Mouse (Mus musculus) embryonic facial prominence, embryonic 12.5 days (tissue): ENCODE data around the gene Tespa1. TPM values are rescaled to one million over a fixed set of nuclear protein-coding genes. Genes with fewer than 3 reads are reported as not detected.
"Not testable (repeated sequence)": the region's sequence is repeated elsewhere in the genome, so short reads cannot be mapped to it uniquely, and the experiment has no call there.

Experiments
- ATAC-seq: fragments of 200-750 bp; cut with Nextera tagmentation; 2 replicates; pipeline ENCODE4 v1.8.0; 2017; ENCODE audit not compliant: insufficient number of reproducible peaks, insufficient read depth, low FRiP score, low TSS enrichment
- H3K27ac ChIP-seq: fragments of 300-500 bp; sonication (generic); 2 replicates; pipeline ENCODE4 v1.5.1; 2016; ENCODE audit warnings: mild to moderate bottlenecking
- H3K27me3 ChIP-seq: fragments of 300-500 bp; sonication (generic); 2 replicates; pipeline ENCODE4 v1.6.1; 2016; ENCODE audit warnings: mild to moderate bottlenecking, moderate library complexity
- H3K36me3 ChIP-seq: fragments of 300-500 bp; sonication (generic); 2 replicates; pipeline ENCODE4 v1.6.1; 2016; ENCODE audit warnings: mild to moderate bottlenecking
- H3K4me1 ChIP-seq: fragments of 300-500 bp; sonication (generic); 2 replicates; pipeline ENCODE4 v1.6.1; 2016
- H3K4me2 ChIP-seq: fragments of 300-500 bp; sonication (generic); replicated peaks from 2 replicates; pipeline ENCODE4 v1.6.1; 2016; ENCODE audit warnings: mild to moderate bottlenecking, moderate library complexity
- H3K4me3 ChIP-seq: fragments of 300-500 bp; sonication (generic); 2 replicates; pipeline ENCODE4 v1.5.1; 2016; ENCODE audit warnings: mild to moderate bottlenecking
- H3K9ac ChIP-seq: fragments of 300-500 bp; sonication (generic); 2 replicates; pipeline ENCODE4 v1.6.1; 2016; ENCODE audit warnings: mild to moderate bottlenecking, moderate library complexity
- H3K9me3 ChIP-seq: fragments of 300-500 bp; sonication (generic); 2 replicates; pipeline ENCODE4 v1.6.1; 2016; ENCODE audit warnings: mild to moderate bottlenecking, moderate library complexity
- WGBS: fragments of 180-500 bp; shearing (Covaris S2); methylation state at CpG from one replicate; pipeline ENCODE4 v1.1.7; 2016; 5-methylcytosine and 5-hydroxymethylcytosine counted together
- polyA plus RNA-seq: library from polyadenylated mRNA; unstranded; fragments of >200 nt; fragmentation: Nextera tagmentation; extraction: Ambion mirVana; gene quantifications from 2 replicates; pipeline ENCODE4 v1.2.1, GENCODE M21; 2016

Gene Tespa1
- polyA plus RNA-seq, 1 experiment from 2014 or later: 0.52 TPM

DNA sequence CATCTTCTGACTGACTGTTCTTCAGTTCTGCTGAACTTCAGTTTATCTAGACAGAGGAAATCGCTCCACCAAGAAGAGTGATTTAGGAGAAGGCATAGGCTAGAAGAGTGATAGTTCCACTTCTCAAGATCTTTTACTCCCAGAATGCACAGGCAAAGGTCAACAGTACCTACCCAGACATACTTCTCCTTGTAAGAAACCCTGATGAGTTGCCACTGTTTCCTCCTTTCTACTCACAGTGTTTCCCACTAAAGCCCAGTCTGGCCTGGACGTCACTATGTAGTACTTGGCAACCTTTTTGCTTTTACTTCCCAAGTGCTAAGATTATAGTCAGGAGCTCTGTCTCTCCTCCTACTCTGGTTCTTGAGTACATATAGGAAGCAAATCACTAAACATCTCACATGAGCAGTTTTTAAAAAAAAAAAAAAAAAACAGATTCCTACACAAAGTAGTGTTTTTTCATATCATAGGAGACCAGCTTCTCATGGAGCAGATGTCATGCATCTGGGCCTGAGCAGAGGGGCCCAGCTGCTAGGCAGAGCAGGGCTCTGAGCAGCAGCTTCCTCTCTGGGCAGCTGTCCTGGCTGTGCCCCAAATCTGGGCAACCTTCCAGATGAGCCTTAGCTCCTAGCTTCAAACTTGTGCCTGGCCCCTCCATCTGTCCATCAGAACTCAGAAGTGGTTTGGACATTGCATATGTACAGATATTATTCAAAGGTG is 8.4 kb upstream of the Tespa1 start:
- no peaks in the 10 kb centered on the region for H3K9me3 ChIP-seq
- no peaks in the 10 kb centered on the region for H3K4me1 ChIP-seq
- ATAC-seq: no peak
- no peak overlapping the region for H3K27ac ChIP-seq
- 82% methylated on average over 2 of the region's 2 CpGs for WGBS
- H3K27me3 ChIP-seq: no peaks in the 10 kb centered on the region
- H3K36me3 ChIP-seq: no peaks in the 10 kb centered on the region
- H3K4me2 ChIP-seq: no peak overlapping the region
- H3K4me3 ChIP-seq: no peak overlapping the region
- no peak overlapping the region for H3K9ac ChIP-seq

DNA sequence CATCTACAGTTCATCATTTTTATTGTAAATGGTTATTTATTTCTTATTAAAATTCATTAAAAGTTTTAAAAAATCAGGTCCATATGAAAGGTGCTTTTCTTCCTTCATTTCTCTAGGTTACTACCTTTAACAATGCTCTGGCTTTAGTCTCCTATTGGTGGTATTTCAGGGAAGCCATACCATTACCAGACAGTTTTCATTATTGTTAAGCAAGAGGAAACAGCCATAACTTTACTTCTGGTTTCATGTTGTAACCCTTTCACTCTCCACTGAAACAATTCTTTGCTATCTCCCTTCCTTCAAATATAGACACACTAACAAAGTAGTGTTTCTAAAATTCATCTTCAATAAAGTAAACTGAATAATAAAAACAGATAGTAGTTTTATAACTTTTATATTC is 6.8 kb upstream of the Tespa1 start:
- H3K4me3 ChIP-seq: no peak overlapping the region
- ATAC-seq: no peak
- H3K36me3 ChIP-seq: no peaks in the 10 kb centered on the region
- no peaks in the 10 kb centered on the region for H3K9me3 ChIP-seq
- no peaks in the 10 kb centered on the region for H3K4me1 ChIP-seq
- no peaks in the 10 kb centered on the region for H3K27me3 ChIP-seq
- no peak overlapping the region for H3K4me2 ChIP-seq
- no peak overlapping the region for H3K9ac ChIP-seq
- H3K27ac ChIP-seq: no peak overlapping the region

DNA sequence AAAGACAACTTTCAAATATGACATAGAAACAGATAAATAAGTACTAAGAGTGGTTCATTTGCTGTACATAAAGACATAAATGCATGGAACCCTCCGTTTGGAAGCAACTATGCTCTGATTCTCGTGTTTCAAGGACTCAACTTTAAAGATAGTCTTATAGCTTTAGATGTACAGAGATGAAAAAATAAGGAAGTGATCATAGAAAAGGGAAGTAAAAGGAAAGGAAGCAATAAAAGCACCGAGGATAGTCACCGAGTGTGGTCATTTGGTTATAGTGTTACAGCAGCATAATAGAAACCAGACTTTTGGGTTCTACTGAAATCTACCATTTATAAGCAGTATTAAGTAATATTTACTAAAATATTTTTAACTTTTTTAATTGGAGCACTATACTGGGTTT is 4.0 kb upstream of the Tespa1 start:
- Histone ChIP-seq H3K9me3 (no peaks in the 10 kb centered on the region), H3K27ac (no peak overlapping the region), H3K36me3 (no peaks in the 10 kb centered on the region), H3K4me3 (no peak overlapping the region), H3K9ac (no peak overlapping the region), H3K4me1 (no peaks in the 10 kb centered on the region), H3K4me2 (no peak overlapping the region), H3K27me3 (no peaks in the 10 kb centered on the region)
- WGBS: 54% methylated on average over 4 of the region's 4 CpGs
- ATAC-seq: no peak

DNA sequence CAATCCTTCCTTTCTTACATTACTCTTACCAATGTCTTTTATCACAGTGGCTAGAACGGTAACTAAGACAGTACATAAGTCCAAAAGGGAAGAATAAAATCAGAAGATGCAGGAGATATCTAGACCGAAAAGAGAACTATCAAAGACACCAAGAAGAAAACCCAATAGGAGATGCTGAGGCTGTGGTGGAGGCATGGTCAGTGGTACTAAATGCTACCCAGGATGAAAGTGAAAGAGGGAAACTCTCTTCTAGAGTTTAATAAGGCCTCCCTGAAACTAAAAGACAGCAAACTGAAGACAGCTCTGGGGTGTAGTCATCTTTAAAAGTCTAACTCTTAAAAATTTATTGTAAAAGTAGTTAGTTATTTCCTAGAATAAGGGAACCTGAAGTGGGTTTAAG is 2.0 kb upstream of the Tespa1 start:
- Histone ChIP-seq H3K27ac (no peak overlapping the region), H3K4me2 (no peak overlapping the region), H3K27me3 (no peaks in the 10 kb centered on the region), H3K4me1 (no peaks in the 10 kb centered on the region), H3K9ac (no peak overlapping the region), H3K4me3 (no peak overlapping the region), H3K9me3 (no peaks in the 10 kb centered on the region), H3K36me3 (no peaks in the 10 kb centered on the region)
- WGBS: 81% methylated on average over 2 of the region's 2 CpGs
- no peak for ATAC-seq

DNA sequence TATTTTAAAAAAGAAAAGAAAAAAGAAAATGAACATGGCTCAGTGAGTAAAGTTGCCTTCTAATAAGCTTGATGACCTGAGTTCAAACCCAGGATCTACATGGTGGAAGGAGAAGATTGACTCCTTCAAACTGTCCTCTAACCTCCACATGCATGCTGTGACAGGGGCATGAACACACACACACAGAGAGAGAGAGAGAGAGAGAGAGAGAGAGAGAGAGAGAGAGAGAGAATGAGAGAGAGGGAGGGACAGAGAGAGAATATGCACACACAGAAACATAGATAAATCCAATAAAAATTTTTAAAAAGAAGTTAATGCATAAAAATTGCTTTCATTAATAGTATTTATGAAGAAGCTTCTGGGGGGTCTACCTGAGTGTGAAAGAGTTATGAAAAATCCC is 608 bp upstream of the Tespa1 start:
- H3K9ac ChIP-seq: no peak overlapping the region
- H3K4me2 ChIP-seq: no peak overlapping the region
- ATAC-seq: no peak
- no peaks in the 10 kb centered on the region for H3K27me3 ChIP-seq
- H3K9me3 ChIP-seq: no peaks in the 10 kb centered on the region
- no peak overlapping the region for H3K27ac ChIP-seq
- no peak overlapping the region for H3K4me3 ChIP-seq
- H3K36me3 ChIP-seq: no peaks in the 10 kb centered on the region
- H3K4me1 ChIP-seq: no peaks in the 10 kb centered on the region

DNA sequence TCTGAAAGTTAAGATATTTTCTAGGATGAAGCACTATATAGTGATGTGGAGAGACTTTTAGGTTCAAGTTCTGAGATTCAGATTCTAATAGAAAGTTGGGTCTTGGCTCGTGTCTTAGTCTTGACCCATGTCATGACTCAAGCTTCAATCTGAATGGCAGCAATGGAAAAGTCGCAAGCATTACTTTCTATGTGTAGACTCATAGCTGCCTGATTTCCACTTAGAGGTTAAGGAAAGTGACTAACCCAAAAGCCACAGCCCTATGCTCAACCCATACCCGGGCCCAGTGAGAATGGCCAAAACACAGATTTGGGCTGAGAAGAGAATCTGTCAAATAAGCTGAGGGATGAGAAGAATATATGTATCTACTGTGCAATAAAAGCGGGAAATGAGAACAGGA is 1.6 kb downstream of the Tespa1 start:
- Histone ChIP-seq H3K9me3 (no peaks in the 10 kb centered on the region), H3K4me2 (no peak overlapping the region), H3K27ac (no peak overlapping the region), H3K4me1 (no peaks in the 10 kb centered on the region), H3K36me3 (no peaks in the 10 kb centered on the region), H3K4me3 (no peak overlapping the region), H3K9ac (no peak overlapping the region), H3K27me3 (no peaks in the 10 kb centered on the region)
- no peak for ATAC-seq
- 90% methylated on average over 4 of the region's 4 CpGs for WGBS

DNA sequence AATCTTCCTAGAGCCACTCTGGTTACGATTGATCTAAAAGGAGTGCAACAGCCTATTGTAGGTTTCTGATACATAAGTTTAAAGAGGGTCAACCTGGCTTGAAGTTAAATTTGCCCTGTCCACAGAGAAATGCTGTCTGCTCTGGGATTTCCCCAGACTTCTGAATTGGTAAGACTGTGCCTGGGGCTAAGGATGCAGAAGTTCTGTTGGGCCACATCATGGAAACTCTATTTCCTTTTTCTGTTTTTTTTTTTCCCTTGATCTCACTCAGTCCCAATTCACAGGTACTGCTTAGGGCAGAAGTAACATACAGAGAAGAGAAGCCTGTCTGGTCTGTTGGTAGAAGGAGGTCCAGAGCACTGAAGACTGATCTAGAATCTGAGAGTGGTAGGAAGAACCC is 8.0 kb downstream of the Tespa1 start:
- Histone ChIP-seq H3K36me3 (no peaks in the 10 kb centered on the region), H3K9me3 (no peaks in the 10 kb centered on the region), H3K4me1 (no peaks in the 10 kb centered on the region), H3K27ac (no peak overlapping the region), H3K4me2 (no peak overlapping the region), H3K4me3 (no peak overlapping the region), H3K27me3 (no peaks in the 10 kb centered on the region), H3K9ac (no peak overlapping the region)
- WGBS: 91% methylated on average over 1 of the region's 1 CpGs
- no peak for ATAC-seq

DNA sequence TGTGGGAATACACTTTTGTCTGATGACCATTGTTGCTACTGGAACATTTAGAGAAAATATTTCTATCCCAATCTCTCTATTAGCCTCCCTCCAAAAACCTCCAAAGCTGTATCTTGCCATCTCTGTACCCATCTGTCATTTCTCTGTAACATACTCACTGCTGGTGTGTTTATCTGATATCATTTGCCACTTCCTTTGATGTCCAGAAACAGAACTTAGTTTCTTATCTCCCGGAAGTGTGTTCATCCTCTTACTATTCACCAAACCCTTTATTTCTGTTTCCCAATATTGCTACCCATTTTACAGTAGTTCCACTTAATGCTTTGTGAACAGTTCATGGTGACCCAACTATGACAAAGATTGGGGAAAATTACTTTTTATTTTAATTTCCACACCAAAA is 13.7 kb downstream of the Tespa1 start:
- H3K27ac ChIP-seq: no peak overlapping the region
- no peak overlapping the region for H3K9ac ChIP-seq
- H3K4me2 ChIP-seq: no peak overlapping the region
- 80% methylated on average over 1 of the region's 1 CpGs for WGBS
- H3K27me3 ChIP-seq: no peaks in the 10 kb centered on the region
- H3K4me3 ChIP-seq: no peak overlapping the region
- no peaks in the 10 kb centered on the region for H3K4me1 ChIP-seq
- no peaks in the 10 kb centered on the region for H3K36me3 ChIP-seq
- ATAC-seq: no peak
- no peaks in the 10 kb centered on the region for H3K9me3 ChIP-seq

DNA sequence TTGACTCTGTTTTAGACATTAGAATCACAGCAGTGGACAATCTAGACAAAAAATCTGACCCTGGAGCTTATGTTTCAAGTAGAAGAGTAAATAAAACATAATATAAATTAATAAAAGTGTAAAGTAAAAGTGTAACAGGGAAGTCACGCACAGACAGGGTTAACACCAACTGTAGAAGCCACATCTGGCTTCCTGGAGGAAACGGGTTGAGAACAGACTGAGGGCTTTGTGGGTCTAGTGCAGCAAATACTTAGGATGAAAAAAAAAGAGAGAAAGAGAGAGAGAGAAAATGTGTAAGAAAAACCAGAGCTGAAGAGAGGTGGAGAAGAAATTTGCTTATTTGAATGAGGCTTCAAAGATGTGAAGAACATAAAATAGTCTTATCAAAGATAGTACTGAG is 14.9 kb downstream of the Tespa1 start:
- no peak for ATAC-seq
- Histone ChIP-seq H3K27me3 (no peaks in the 10 kb centered on the region), H3K9me3 (no peaks in the 10 kb centered on the region), H3K36me3 (no peaks in the 10 kb centered on the region), H3K9ac (no peak overlapping the region), H3K4me1 (no peaks in the 10 kb centered on the region), H3K4me3 (no peak overlapping the region), H3K4me2 (no peak overlapping the region), H3K27ac (no peak overlapping the region)
- 55% methylated on average over 2 of the region's 2 CpGs for WGBS

DNA sequence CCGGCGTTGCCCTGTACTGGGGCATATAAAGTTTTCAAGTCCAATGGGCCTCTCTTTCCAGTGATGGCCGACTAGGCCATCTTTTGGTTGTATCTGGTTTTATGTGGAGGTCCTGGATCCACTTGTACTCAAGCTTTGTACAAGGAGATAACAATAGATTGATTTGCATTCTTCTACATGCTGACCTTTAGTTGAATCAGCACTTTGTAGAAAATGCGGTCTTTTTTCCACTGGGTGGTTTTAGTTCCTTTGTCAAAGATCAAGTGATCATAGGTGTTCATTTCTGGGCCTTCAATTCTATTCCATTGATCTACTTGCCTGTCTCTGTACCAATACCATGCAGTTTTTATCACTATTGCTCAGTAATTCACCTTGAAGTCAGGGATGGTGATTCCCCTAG is 17.4 kb downstream of the Tespa1 start:
- not testable (repeated sequence) for H3K4me1 ChIP-seq, H3K27ac ChIP-seq
- WGBS: 90% methylated on average over 4 of the region's 4 CpGs

DNA sequence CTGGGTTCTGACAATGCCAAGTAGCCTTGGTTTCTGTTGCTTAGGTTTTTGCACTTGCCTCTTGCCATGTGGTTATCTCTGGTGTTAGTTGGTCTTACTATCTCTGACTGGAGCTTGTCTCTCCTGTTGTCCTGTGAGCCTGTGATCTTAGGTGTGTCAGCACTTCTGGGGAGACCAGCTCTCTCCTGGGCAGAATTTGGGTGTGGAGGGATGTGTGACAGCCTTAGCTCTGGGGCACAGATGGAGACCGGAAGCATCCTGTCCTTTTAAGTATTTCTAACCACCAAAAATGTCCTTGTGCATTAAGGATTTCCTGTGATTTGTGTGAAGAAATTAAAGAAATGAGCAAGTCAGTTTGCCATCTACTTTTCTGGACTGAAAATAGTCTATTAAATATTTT is 21.4 kb downstream of the Tespa1 start:
- ATAC-seq: no peak
- 79% methylated on average over 1 of the region's 1 CpGs for WGBS
- Histone ChIP-seq H3K27me3 (no peaks in the 10 kb centered on the region), H3K27ac (no peak overlapping the region), H3K4me2 (no peak overlapping the region), H3K9ac (no peak overlapping the region), H3K4me1 (no peaks in the 10 kb centered on the region), H3K36me3 (no peaks in the 10 kb centered on the region), H3K4me3 (no peak overlapping the region), H3K9me3 (no peaks in the 10 kb centered on the region)

More for the DNA sequence above, 17.4 kb downstream of the Tespa1 start:
- H3K4me3 ChIP-seq, H3K27me3 ChIP-seq, H3K4me2 ChIP-seq, H3K36me3 ChIP-seq, H3K9me3 ChIP-seq, ATAC-seq, H3K9ac ChIP-seq: not testable (repeated sequence)

DNA sequence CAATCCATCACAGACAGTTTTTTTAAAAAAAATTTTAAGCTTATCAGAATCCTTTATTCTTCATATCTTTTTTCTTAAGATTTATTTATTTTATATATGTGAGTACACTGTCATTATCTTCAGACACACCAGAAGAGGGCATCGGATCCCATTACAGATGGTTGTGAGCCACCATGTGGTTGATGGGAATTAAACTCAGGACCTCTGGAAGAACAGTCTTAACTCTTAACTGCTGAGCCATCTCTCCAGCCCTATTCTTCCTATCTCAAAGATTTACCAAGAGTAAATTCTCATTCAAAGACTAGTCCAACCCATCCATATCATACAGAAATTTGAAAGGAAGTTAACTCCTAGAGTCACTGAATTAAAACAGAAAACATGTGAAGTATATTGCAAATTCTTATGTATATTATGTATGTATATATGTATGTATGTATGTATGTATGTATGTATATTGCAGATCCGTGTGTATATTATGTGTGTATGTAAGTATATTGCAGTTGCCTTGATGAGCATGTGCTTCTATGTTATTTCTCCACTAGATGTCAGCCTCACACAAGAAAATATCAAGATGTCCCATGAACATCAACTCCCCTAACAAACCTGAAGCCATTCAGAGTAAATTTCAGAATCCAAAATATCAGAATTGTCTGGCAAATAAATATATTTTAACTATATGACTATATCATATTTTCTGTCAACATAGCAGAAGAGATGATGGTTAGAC is 40.9 kb downstream of the Tespa1 start:
- no peaks in the 10 kb centered on the region for H3K27me3 ChIP-seq
- ATAC-seq: peak; percentile 56; the same call in 1 of the 2 replicates
- H3K9ac ChIP-seq: no peak overlapping the region
- no peaks in the 10 kb centered on the region for H3K36me3 ChIP-seq
- 55% methylated on average over 2 of the region's 2 CpGs for WGBS
- no peak overlapping the region for H3K4me2 ChIP-seq
- H3K27ac ChIP-seq: no peak overlapping the region
- H3K4me3 ChIP-seq: no peak overlapping the region
- no peaks in the 10 kb centered on the region for H3K9me3 ChIP-seq
- H3K4me1 ChIP-seq: no peaks in the 10 kb centered on the region
